Mouse (Mus musculus): ENCODE measurements around the gene Gpr22. TPM values are rescaled to one million over a fixed set of nuclear protein-coding genes. Genes with fewer than 3 reads are reported as not detected.

The Gpr22 gene
- polyA plus RNA-seq, 1 experiment from 2014 or later, result 0.04 TPM

- H3K36me3 ChIP-seq, result no peaks in the 10 kb centered on the region
- no peak overlapping the region for H3K4me3 ChIP-seq
- no peak overlapping the region for H3K27ac ChIP-seq
- H3K4me1 ChIP-seq, result no peaks in the 10 kb centered on the region
- no peak for ATAC-seq
- H3K27me3 ChIP-seq (replicated peaks), result no peaks in the 10 kb centered on the region
- no peaks in the 10 kb centered on the region for H3K9me3 ChIP-seq (replicated peaks)
- no peak overlapping the region for H3K4me2 ChIP-seq
- 76% methylated on average over 4 of the region's 4 CpGs for WGBS (ENCODE audit: insufficient replicate concordance)
- no peak overlapping the region for H3K9ac ChIP-seq
These were observed 1.0 kb downstream of the Gpr22 start for GRCm38 (mm10) chr12:31712727-31713126.

- Histone ChIP-seq H3K27ac (no peak overlapping the region), H3K9me3 (replicated peaks) (no peaks in the 10 kb centered on the region), H3K4me3 (no peak overlapping the region), H3K4me2 (no peak overlapping the region), H3K27me3 (replicated peaks) (no peaks in the 10 kb centered on the region), H3K4me1 (no peaks in the 10 kb centered on the region), H3K9ac (no peak overlapping the region), H3K36me3 (no peaks in the 10 kb centered on the region)
- 42% methylated on average over 5 of the region's 5 CpGs for WGBS (ENCODE audit: insufficient replicate concordance)
- no peak for ATAC-seq
These were observed 1.5 kb downstream of the Gpr22 start for GRCm38 (mm10) chr12:31712233-31712632.

GRCm38 (mm10) chr12:31709665-31710064 is 4.1 kb downstream of the Gpr22 start:
- Histone ChIP-seq H3K27me3 (replicated peaks) (no peaks in the 10 kb centered on the region), H3K27ac (no peak overlapping the region), H3K4me1 (no peaks in the 10 kb centered on the region), H3K4me2 (no peak overlapping the region), H3K36me3 (no peaks in the 10 kb centered on the region), H3K4me3 (no peak overlapping the region), H3K9me3 (replicated peaks) (no peaks in the 10 kb centered on the region), H3K9ac (no peak overlapping the region)
- 87% methylated on average over 6 of the region's 6 CpGs for WGBS (ENCODE audit: insufficient replicate concordance)
- ATAC-seq, result no peak

- Histone ChIP-seq H3K27ac (no peak overlapping the region), H3K4me3 (no peak overlapping the region), H3K9ac (no peak overlapping the region), H3K36me3 (no peaks in the 10 kb centered on the region), H3K4me2 (no peak overlapping the region), H3K4me1 (no peaks in the 10 kb centered on the region), H3K27me3 (replicated peaks) (no peaks in the 10 kb centered on the region), H3K9me3 (replicated peaks) (no peaks in the 10 kb centered on the region)
- 56% methylated on average over 1 of the region's 1 CpGs for WGBS (ENCODE audit: insufficient replicate concordance)
- ATAC-seq, result no peak
These were observed 6.2 kb downstream of the Gpr22 start for GRCm38 (mm10) chr12:31707531-31707930.

GRCm38 (mm10) chr12:31706168-31706567 is 7.6 kb downstream of the Gpr22 start:
- WGBS (ENCODE audit: insufficient replicate concordance), result 63% methylated on average over 2 of the region's 2 CpGs
- Histone ChIP-seq H3K9ac (no peak overlapping the region), H3K9me3 (replicated peaks) (no peaks in the 10 kb centered on the region), H3K4me2 (no peak overlapping the region), H3K36me3 (no peaks in the 10 kb centered on the region), H3K27ac (no peak overlapping the region), H3K4me3 (no peak overlapping the region), H3K27me3 (replicated peaks) (no peaks in the 10 kb centered on the region), H3K4me1 (no peaks in the 10 kb centered on the region)
- no peak for ATAC-seq

- ATAC-seq, result no peak
- H3K9ac ChIP-seq, result no peak overlapping the region
- no peaks in the 10 kb centered on the region for H3K4me1 ChIP-seq
- H3K4me2 ChIP-seq, result no peak overlapping the region
- no peaks in the 10 kb centered on the region for H3K36me3 ChIP-seq
- no peak overlapping the region for H3K4me3 ChIP-seq
- H3K9me3 ChIP-seq (replicated peaks), result no peaks in the 10 kb centered on the region
- 67% methylated on average over 6 of the region's 6 CpGs for WGBS (ENCODE audit: insufficient replicate concordance)
- no peaks in the 10 kb centered on the region for H3K27me3 ChIP-seq (replicated peaks)
- H3K27ac ChIP-seq, result no peak overlapping the region
These were observed 9.8 kb downstream of the Gpr22 start for GRCm38 (mm10) chr12:31703904-31704303.

GRCm38 (mm10) chr12:31701411-31701810 is 12.3 kb downstream of the Gpr22 start:
- Histone ChIP-seq H3K27me3 (replicated peaks) (no peaks in the 10 kb centered on the region), H3K36me3 (peaks cover 11% of the 10 kb centered on the region), H3K4me3 (no peak overlapping the region), H3K4me2 (no peak overlapping the region), H3K4me1 (no peaks in the 10 kb centered on the region), H3K9me3 (replicated peaks) (no peaks in the 10 kb centered on the region), H3K9ac (no peak overlapping the region), H3K27ac (no peak overlapping the region)
- WGBS (ENCODE audit: insufficient replicate concordance), result 85% methylated on average over 5 of the region's 5 CpGs
- no peak for ATAC-seq

- no peak overlapping the region for H3K4me2 ChIP-seq
- H3K4me3 ChIP-seq, result no peak overlapping the region
- WGBS (ENCODE audit: insufficient replicate concordance), result 84% methylated on average over 5 of the region's 5 CpGs
- no peaks in the 10 kb centered on the region for H3K9me3 ChIP-seq (replicated peaks)
- no peaks in the 10 kb centered on the region for H3K27me3 ChIP-seq (replicated peaks)
- H3K27ac ChIP-seq, result no peak overlapping the region
- H3K9ac ChIP-seq, result no peak overlapping the region
- H3K36me3 ChIP-seq, result peaks cover 11% of the 10 kb centered on the region
- no peaks in the 10 kb centered on the region for H3K4me1 ChIP-seq
- ATAC-seq, result no peak
These were observed 13.0 kb downstream of the Gpr22 start for GRCm38 (mm10) chr12:31700623-31701347.

GRCm38 (mm10) chr12:31693278-31693677 is 20.5 kb downstream of the Gpr22 start:
- WGBS (ENCODE audit: insufficient replicate concordance), result 87% methylated on average over 1 of the region's 1 CpGs
- Histone ChIP-seq H3K27me3 (replicated peaks) (no peaks in the 10 kb centered on the region), H3K4me1 (peaks cover 8% of the 10 kb centered on the region), H3K9me3 (replicated peaks) (no peaks in the 10 kb centered on the region), H3K4me2 (no peak overlapping the region), H3K9ac (no peak overlapping the region), H3K4me3 (no peak overlapping the region), H3K36me3 (peaks cover 11% of the 10 kb centered on the region), H3K27ac (no peak overlapping the region)
- no peak for ATAC-seq

GRCm38 (mm10) chr12:31686679-31687078 is 27.1 kb downstream of the Gpr22 start:
- Histone ChIP-seq H3K9ac (no peak overlapping the region), H3K36me3 (peaks cover 8% of the 10 kb centered on the region; the same call in 1 of the 2 replicates), H3K27ac (no peak overlapping the region), H3K27me3 (replicated peaks) (no peaks in the 10 kb centered on the region), H3K4me2 (no peak overlapping the region), H3K4me3 (no peak overlapping the region), H3K9me3 (replicated peaks) (no peaks in the 10 kb centered on the region), H3K4me1 (no peaks in the 10 kb centered on the region)
- ATAC-seq, result no peak
- WGBS (ENCODE audit: insufficient replicate concordance), result 89% methylated on average over 3 of the region's 3 CpGs

GRCm38 (mm10) chr12:31667187-31667586 is 46.6 kb downstream of the Gpr22 start:
- Histone ChIP-seq H3K27me3 (replicated peaks) (no peaks in the 10 kb centered on the region), H3K9ac (no peak overlapping the region), H3K27ac (no peak overlapping the region), H3K4me1 (0 out of 2 replicates have a peak, but pooled peaks cover 4% of the 10 kb centered on the region), H3K4me2 (no peak overlapping the region), H3K9me3 (replicated peaks) (no peaks in the 10 kb centered on the region), H3K36me3 (peaks cover 46% of the 10 kb centered on the region), H3K4me3 (no peak overlapping the region)
- 56% methylated on average over 3 of the region's 3 CpGs for WGBS (ENCODE audit: insufficient replicate concordance)
- ATAC-seq, result no peak

GRCm38 (mm10) chr12:31665999-31666398 is 47.7 kb downstream of the Gpr22 start:
- no peak overlapping the region for H3K4me2 ChIP-seq
- no peaks in the 10 kb centered on the region for H3K27me3 ChIP-seq (replicated peaks)
- peaks cover 46% of the 10 kb centered on the region for H3K36me3 ChIP-seq
- no peak overlapping the region for H3K4me3 ChIP-seq
- H3K27ac ChIP-seq, result no peak overlapping the region
- H3K9me3 ChIP-seq (replicated peaks), result no peaks in the 10 kb centered on the region
- WGBS (ENCODE audit: insufficient replicate concordance), result 73% methylated on average over 6 of the region's 6 CpGs
- H3K4me1 ChIP-seq, result 0 out of 2 replicates have a peak, but pooled peaks cover 4% of the 10 kb centered on the region
- no peak for ATAC-seq
- no peak overlapping the region for H3K9ac ChIP-seq

Measured in liver, embryonic 12.5 days (tissue).